Mouse (Mus musculus) heart, embryonic 14.5 days (tissue): ENCODE data around the gene Nr4a3. TPM values are rescaled to one million over a fixed set of nuclear protein-coding genes. Genes with fewer than 3 reads are reported as not detected.
A peak's percentile ranks its signal among the peaks of the same experiment; 100 is the strongest.

ENCODE experiments used
- ATAC-seq: fragments of 200-750 bp; cut with Nextera tagmentation; 2 replicates; pipeline ENCODE4 v1.8.0; 2017; ENCODE audit warnings: low read depth, moderate TSS enrichment; ENCODE audit not compliant: insufficient number of reproducible peaks, insufficient read depth, low FRiP score
- H3K27ac ChIP-seq, 2 experiments: fragments of 200-500 bp in 1 of 2; fragments of 300-500 bp in 1 of 2; sonication (generic) in 1 of 2; replicated peaks in 1 of 2; 2 replicates each; pipeline ENCODE4 v1.5.1; 2012 to 2014; ENCODE audit warnings: low read depth in 2 of 2, low read length in 2 of 2, control low read depth in 1 of 2, mild to moderate bottlenecking in 1 of 2, mixed read lengths in 1 of 2; ENCODE audit not compliant: control insufficient read depth in 1 of 2, insufficient read depth in 1 of 2
- H3K27me3 ChIP-seq: fragments of 300-500 bp; sonication (generic); 2 replicates; pipeline ENCODE4 v1.6.1; 2014; ENCODE audit warnings: mild to moderate bottlenecking, low read length, control low read depth; ENCODE audit not compliant: control insufficient read depth, insufficient read depth
- H3K36me3 ChIP-seq: fragments of 300-500 bp; sonication (generic); 2 replicates; pipeline ENCODE4 v1.6.1; 2014; ENCODE audit warnings: mild to moderate bottlenecking, control low read depth, low read length, mixed read lengths; ENCODE audit not compliant: control insufficient read depth, insufficient read depth
- H3K4me1 ChIP-seq, 2 experiments: fragments of 200-500 bp in 1 of 2; fragments of 300-500 bp in 1 of 2; sonication (generic) in 1 of 2; 2 replicates each; pipeline ENCODE4 v1.6.1; 2012 to 2014; ENCODE audit warnings: low read length in 2 of 2, control low read depth in 1 of 2, mixed read lengths in 1 of 2; ENCODE audit not compliant: control insufficient read depth in 2 of 2, insufficient read depth in 2 of 2
- H3K4me2 ChIP-seq: fragments of 300-500 bp; sonication (generic); 2 replicates; pipeline ENCODE4 v1.6.1; 2014; ENCODE audit warnings: mild to moderate bottlenecking, low read length
- H3K4me3 ChIP-seq, 2 experiments: fragments of 200-500 bp in 1 of 2; fragments of 300-500 bp in 1 of 2; sonication (generic) in 1 of 2; 2 replicates each; pipeline ENCODE4 v1.5.1; 2012 to 2014; ENCODE audit warnings: low read length in 2 of 2, mild to moderate bottlenecking in 2 of 2, control low read depth in 1 of 2, low read depth in 1 of 2, moderate library complexity in 1 of 2; ENCODE audit not compliant: control insufficient read depth in 1 of 2, insufficient read depth in 1 of 2
- H3K9ac ChIP-seq: fragments of 300-500 bp; sonication (generic); 2 replicates; pipeline ENCODE4 v1.6.1; 2014; ENCODE audit warnings: mild to moderate bottlenecking, low read length
- H3K9me3 ChIP-seq: fragments of 300-500 bp; sonication (generic); 2 replicates; pipeline ENCODE4 v1.6.1; 2016; ENCODE audit warnings: low read length, control low read depth; ENCODE audit not compliant: control insufficient read depth
- WGBS: fragments of 180-500 bp; shearing (Covaris S2); extraction: QIAGEN DNeasy Blood & Tissue Kit; methylation state at CpG from one replicate; pipeline ENCODE4 v1.1.7; 2014; 5-methylcytosine and 5-hydroxymethylcytosine counted together
- polyA plus RNA-seq: library from polyadenylated mRNA; unstranded; fragments of >200 nt; fragmentation: Nextera tagmentation; extraction: Ambion mirVana; gene quantifications from 2 replicates; pipeline ENCODE4 v1.2.1, GENCODE M21; 2014

The Nr4a3 gene
- polyA plus RNA-seq, 1 experiment from 2014 or later, result 0.14 TPM

- Histone ChIP-seq H3K9ac (no peak overlapping the region), H3K36me3 (no peaks in the 10 kb centered on the region), H3K9me3 (no peaks in the 10 kb centered on the region), H3K4me2 (no peak overlapping the region), H3K27ac (no peak overlapping the region), H3K27me3 (no peaks in the 10 kb centered on the region), H3K4me3 (no peak overlapping the region), H3K4me1 (peaks cover 8 to 13% of the 10 kb centered on the region in 2 experiments; a peak in 2 of 4 replicates)
- 80% methylated on average over 5 of the region's 5 CpGs for WGBS
- ATAC-seq, result no peak
Measured at GRCm38 (mm10) chr4:48074451-48075240, 29.7 kb downstream of the Nr4a3 start.

- H3K4me2 ChIP-seq, result no peak overlapping the region
- H3K36me3 ChIP-seq, result no peaks in the 10 kb centered on the region
- no peaks in the 10 kb centered on the region for H3K9me3 ChIP-seq
- peaks cover 8 to 13% of the 10 kb centered on the region in 2 experiments; a peak in 2 of 4 replicates for H3K4me1 ChIP-seq
- ATAC-seq, result no peak
- H3K9ac ChIP-seq, result no peak overlapping the region
- WGBS, result 63% methylated on average over 13 of the region's 13 CpGs
- no peaks in the 10 kb centered on the region for H3K27me3 ChIP-seq
- no peak overlapping the region for H3K4me3 ChIP-seq
- no peak overlapping the region for H3K27ac ChIP-seq
Measured at GRCm38 (mm10) chr4:48076693-48077471, 31.9 kb downstream of the Nr4a3 start.

GRCm38 (mm10) chr4:48078213-48078612, 33.3 kb downstream of the Nr4a3 start:
- no peaks in the 10 kb centered on the region for H3K27me3 ChIP-seq
- H3K9ac ChIP-seq, result no peak overlapping the region
- ATAC-seq, result no peak
- WGBS, result 10% methylated on average over 4 of the region's 4 CpGs
- no peaks in the 10 kb centered on the region for H3K9me3 ChIP-seq
- H3K4me2 ChIP-seq, result peak overlapping the region; percentile 13; the same call in 1 of the 2 replicates
- H3K27ac ChIP-seq, result no peak overlapping the region
- no peaks in the 10 kb centered on the region for H3K36me3 ChIP-seq
- peaks cover 8 to 13% of the 10 kb centered on the region in 2 experiments; a peak in 2 of 4 replicates for H3K4me1 ChIP-seq
- no peak overlapping the region for H3K4me3 ChIP-seq

- no peak overlapping the region for H3K4me3 ChIP-seq
Measured at GRCm38 (mm10) chr4:48079285-48080039, 34.5 kb downstream of the Nr4a3 start.

GRCm38 (mm10) chr4:48083452-48083851, 38.5 kb downstream of the Nr4a3 start:
- Histone ChIP-seq H3K4me1 (no peaks in the 10 kb centered on the region), H3K4me2 (no peak overlapping the region), H3K9me3 (no peaks in the 10 kb centered on the region), H3K4me3 (no peak overlapping the region), H3K27ac (no peak overlapping the region), H3K27me3 (no peaks in the 10 kb centered on the region), H3K9ac (no peak overlapping the region), H3K36me3 (no peaks in the 10 kb centered on the region)
- 86% methylated on average over 4 of the region's 4 CpGs for WGBS
- no peak for ATAC-seq

More at GRCm38 (mm10) chr4:48079285-48080039, 34.5 kb downstream of the Nr4a3 start:
- Histone ChIP-seq H3K4me1 (peaks cover 8 to 13% of the 10 kb centered on the region in 2 experiments; a peak in 2 of 4 replicates), H3K27ac (no peak overlapping the region), H3K9ac (no peak overlapping the region), H3K36me3 (no peaks in the 10 kb centered on the region), H3K9me3 (no peaks in the 10 kb centered on the region), H3K4me2 (no peak overlapping the region), H3K27me3 (no peaks in the 10 kb centered on the region)
- 59% methylated on average over 8 of the region's 8 CpGs for WGBS
- no peak for ATAC-seq

GRCm38 (mm10) chr4:48086609-48087008, 41.7 kb downstream of the Nr4a3 start:
- no peak overlapping the region for H3K4me3 ChIP-seq
- no peaks in the 10 kb centered on the region for H3K9me3 ChIP-seq
- H3K9ac ChIP-seq, result no peak overlapping the region
- no peak for ATAC-seq
- 68% methylated on average over 6 of the region's 6 CpGs for WGBS
- no peaks in the 10 kb centered on the region for H3K27me3 ChIP-seq
- H3K27ac ChIP-seq, result no peak overlapping the region
- no peaks in the 10 kb centered on the region for H3K4me1 ChIP-seq
- H3K36me3 ChIP-seq, result no peaks in the 10 kb centered on the region
- H3K4me2 ChIP-seq, result no peak overlapping the region

GRCm38 (mm10) chr4:48087497-48087896, 42.5 kb downstream of the Nr4a3 start:
- WGBS, result 87% methylated on average over 6 of the region's 6 CpGs
- H3K27ac ChIP-seq, result no peak overlapping the region
- no peaks in the 10 kb centered on the region for H3K9me3 ChIP-seq
- H3K9ac ChIP-seq, result no peak overlapping the region
- H3K36me3 ChIP-seq, result no peaks in the 10 kb centered on the region
- no peak overlapping the region for H3K4me2 ChIP-seq
- no peak for ATAC-seq
- H3K27me3 ChIP-seq, result no peaks in the 10 kb centered on the region
- no peaks in the 10 kb centered on the region for H3K4me1 ChIP-seq
- H3K4me3 ChIP-seq, result no peak overlapping the region
